Mouse (Mus musculus): ENCODE results near the gene Nme7.

DNA sequence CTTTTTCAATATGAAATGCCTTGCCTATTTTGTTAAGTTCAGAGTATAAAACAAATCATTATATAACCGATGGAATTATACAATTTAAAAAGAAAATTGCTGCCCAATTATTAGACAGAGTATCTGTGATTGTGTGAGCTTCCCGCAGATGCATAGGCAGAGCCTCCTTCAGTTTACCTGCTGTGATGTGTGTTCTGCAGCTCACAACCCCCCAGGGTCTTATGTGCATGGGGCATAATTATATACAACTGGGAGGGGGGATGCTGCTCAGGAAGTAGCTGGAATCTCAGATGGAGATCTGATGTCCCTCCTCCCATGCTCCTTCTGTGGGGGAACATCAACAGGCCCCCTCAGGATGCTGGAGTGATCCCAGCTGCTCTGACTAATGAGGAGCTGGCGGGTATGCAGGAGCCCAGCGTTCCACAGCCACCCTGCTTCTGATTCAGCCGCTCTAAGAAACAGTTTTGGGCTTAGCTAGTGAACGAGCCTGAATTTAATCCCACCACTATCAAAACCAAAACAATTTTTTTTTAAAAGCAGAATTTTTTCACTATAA lies 22.8 kb downstream of the Nme7 start:
- no peak for TF ChIP-seq POLR2A (IDR thresholded peaks at IDR 0.05; ENCODE audit: extremely low read depth, insufficient read depth, low read length)
- TF ChIP-seq CTCF (IDR thresholded peaks at IDR 0.05; ENCODE audit: extremely low read depth, insufficient read depth, low read length): no peak
